Mouse (Mus musculus): ENCODE results near the gene Zfp426. TPM values are rescaled to one million over a fixed set of nuclear protein-coding genes. Genes with fewer than 3 reads are reported as not detected.

Gene Zfp426
- 10 to 100 TPM in 2 of 4 experiments, 1 to 10 TPM in 2; 9.3 to 11.2 (median 9.9) TPM for total RNA-seq (2022)

- peak; percentile 77 for DNase-seq (ENCODE audit: low spot score)
These were observed at the start of gene Zfp426 for GRCm38 (mm10) chr9:20492527-20493233. TSS of gene Zfp426 (minus strand) at chr9:20492746.

- DNase-seq (ENCODE audit: low spot score) = no peak
These were observed 44.1 kb upstream of the Zfp426 start for GRCm38 (mm10) chr9:20536598-20536997.

GRCm38 (mm10) chr9:20534326-20534926, 41.9 kb upstream of the Zfp426 start:
- DNase-seq (ENCODE audit: low spot score) = no peak

- peak; percentile 91 for DNase-seq (ENCODE audit: low spot score)
These were observed 28.9 kb upstream of the Zfp426 start, which contains the start of gene Zfp266 for GRCm38 (mm10) chr9:20521306-20521957. TSS of gene Zfp266 (minus strand) at chr9:20521417.

GRCm38 (mm10) chr9:20520531-20521210, 28.1 kb upstream of the Zfp426 start:
- no peak for DNase-seq (ENCODE audit: low spot score)

- DNase-seq (ENCODE audit: low spot score) = no peak
These were observed 27.4 kb upstream of the Zfp426 start for GRCm38 (mm10) chr9:20519949-20520348.

- DNase-seq (ENCODE audit: low spot score) = no peak
These were observed 26.2 kb upstream of the Zfp426 start for GRCm38 (mm10) chr9:20518708-20519107.

GRCm38 (mm10) chr9:20517727-20518126, 25.2 kb upstream of the Zfp426 start:
- no peak for DNase-seq (ENCODE audit: low spot score)

- no peak for DNase-seq (ENCODE audit: low spot score)
These were observed 21.5 kb upstream of the Zfp426 start for GRCm38 (mm10) chr9:20514016-20514415.

- DNase-seq (ENCODE audit: low spot score) = no peak
These were observed 20.2 kb upstream of the Zfp426 start for GRCm38 (mm10) chr9:20512714-20513113.

GRCm38 (mm10) chr9:20511645-20512044, 19.1 kb upstream of the Zfp426 start:
- no peak for DNase-seq (ENCODE audit: low spot score)

- no peak for DNase-seq (ENCODE audit: low spot score)
These were observed 17.8 kb upstream of the Zfp426 start for GRCm38 (mm10) chr9:20510346-20510745.

- DNase-seq (ENCODE audit: low spot score) = no peak
These were observed 17.1 kb upstream of the Zfp426 start for GRCm38 (mm10) chr9:20509676-20510075.

- no peak for DNase-seq (ENCODE audit: low spot score)
These were observed 12.3 kb upstream of the Zfp426 start for GRCm38 (mm10) chr9:20504801-20505200.

GRCm38 (mm10) chr9:20493281-20493680, 735 bp upstream of the Zfp426 start:
- no peak for DNase-seq (ENCODE audit: low spot score)

- no peak for DNase-seq (ENCODE audit: low spot score)
These were observed 554 bp downstream of the Zfp426 start for GRCm38 (mm10) chr9:20491858-20492526.

- no peak for DNase-seq (ENCODE audit: low spot score)
These were observed 3.0 kb downstream of the Zfp426 start for GRCm38 (mm10) chr9:20489536-20489935.

GRCm38 (mm10) chr9:20479396-20479795, 13.2 kb downstream of the Zfp426 start:
- DNase-seq (ENCODE audit: low spot score) = no peak

- DNase-seq (ENCODE audit: low spot score) = no peak
These were observed 15.9 kb downstream of the Zfp426 start for GRCm38 (mm10) chr9:20476632-20477031.

- peak; percentile 72 for DNase-seq (ENCODE audit: low spot score)
These were observed 25.6 kb downstream of the Zfp426 start for GRCm38 (mm10) chr9:20466761-20467442.

All from heart, adult 8-10 months (tissue).